Mouse (Mus musculus): ENCODE measurements around the gene Gm340. TPM values are rescaled to one million over a fixed set of nuclear protein-coding genes. Genes with fewer than 3 reads are reported as not detected.

Gene Gm340
- polyA plus RNA-seq, 1 experiment from 2014 or later = 2.3 TPM

DNA sequence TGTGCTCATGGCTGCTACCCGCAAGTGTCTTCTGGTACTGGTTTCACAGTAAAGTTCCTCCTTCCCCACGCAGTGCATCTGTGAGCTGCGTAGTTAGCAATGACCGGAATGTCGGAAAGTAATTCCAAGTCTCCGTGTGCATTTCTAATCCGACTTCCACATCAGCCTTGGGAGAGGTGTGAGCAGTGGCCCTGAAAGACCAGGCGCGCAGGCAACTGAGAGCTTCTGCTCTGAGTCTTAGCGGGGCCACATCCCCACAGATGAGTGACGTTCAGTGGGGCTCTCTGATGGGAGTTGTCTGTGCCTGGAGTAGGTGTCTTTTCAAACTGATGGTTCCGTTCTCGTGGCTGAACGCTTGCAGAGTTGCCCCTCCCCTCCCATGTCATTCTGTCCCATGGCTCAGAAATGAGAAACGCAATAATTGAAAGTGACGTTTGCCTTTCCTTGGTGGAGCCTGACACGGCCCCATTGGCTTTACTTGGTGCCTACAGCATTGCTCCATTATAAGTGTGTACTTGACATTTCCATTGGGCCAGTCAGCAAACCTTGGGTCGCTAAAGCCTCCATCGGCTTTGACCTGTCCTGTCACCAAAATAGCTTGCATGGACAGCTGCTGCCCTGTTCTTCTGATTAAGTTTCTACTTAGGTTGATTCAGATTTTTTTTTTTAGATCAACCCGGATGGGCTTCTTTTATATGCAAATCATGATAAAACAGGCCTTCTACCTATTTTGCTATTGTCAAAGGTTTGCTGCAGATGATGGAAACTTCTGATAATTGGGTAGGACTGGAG, 5.5 kb downstream of the Gm340 start:
- peak; percentile 22 for DNase-seq (ENCODE audit: low spot score)
- no peaks in the 10 kb centered on the region for H3K27me3 ChIP-seq (ENCODE audit: low read depth, poor library complexity, severe bottlenecking)
- H3K36me3 ChIP-seq = peaks cover 38% of the 10 kb centered on the region
- no peak overlapping the region for H3K4me3 ChIP-seq
- 93% methylated on average over 20 of the region's 20 CpGs for WGBS
- H3K9me3 ChIP-seq (replicated peaks) = no peaks in the 10 kb centered on the region
- no peak overlapping the region for H3K27ac ChIP-seq
- H3K4me1 ChIP-seq = no peaks in the 10 kb centered on the region

DNA sequence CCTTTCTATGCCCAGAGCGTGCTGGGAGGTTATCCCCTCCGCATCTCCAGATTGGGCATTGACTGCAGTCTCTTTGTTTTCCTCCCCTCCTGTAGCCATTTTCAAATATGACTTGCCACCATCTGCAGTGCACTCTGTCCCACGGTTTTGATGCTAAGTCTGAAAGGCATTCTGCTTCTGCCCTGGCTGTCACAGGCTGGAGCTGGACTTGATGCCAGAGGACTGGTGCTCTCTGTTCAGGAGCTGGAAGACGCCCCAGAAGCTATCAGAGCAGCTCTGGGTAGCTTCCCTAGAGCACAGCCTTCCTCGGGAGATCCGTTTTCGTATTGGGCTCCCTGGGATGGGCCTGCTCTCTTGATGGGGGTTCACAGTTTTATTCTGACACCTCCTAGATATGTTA, 6.9 kb downstream of the Gm340 start:
- Histone ChIP-seq H3K27me3 (ENCODE audit: low read depth, poor library complexity, severe bottlenecking) (no peaks in the 10 kb centered on the region), H3K4me1 (no peaks in the 10 kb centered on the region), H3K36me3 (peaks cover 24% of the 10 kb centered on the region), H3K27ac (no peak overlapping the region), H3K9me3 (replicated peaks) (no peaks in the 10 kb centered on the region), H3K4me3 (no peak overlapping the region)
- DNase-seq (ENCODE audit: low spot score) = no peak
- WGBS = 82% methylated on average over 7 of the region's 7 CpGs

DNA sequence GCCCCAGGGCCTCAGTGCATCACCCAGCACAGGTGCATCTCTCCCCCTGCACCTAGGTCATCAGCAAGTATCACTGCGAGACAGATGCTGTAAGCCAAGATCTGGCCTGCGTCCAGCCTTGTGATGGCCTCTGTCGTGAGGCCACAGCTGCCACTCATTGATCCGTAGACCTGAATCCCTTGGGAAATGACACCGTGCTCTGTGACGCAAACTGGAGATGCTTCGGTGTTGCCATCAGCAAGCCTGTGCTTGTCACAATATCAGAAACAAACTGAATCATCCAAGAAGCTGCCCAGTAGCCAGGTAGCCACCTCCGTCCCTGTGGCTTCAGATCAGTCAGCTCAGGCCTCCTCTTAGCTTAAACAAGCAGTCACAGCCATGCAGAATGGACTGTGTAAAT, 7.5 kb downstream of the Gm340 start:
- H3K27me3 ChIP-seq (ENCODE audit: low read depth, poor library complexity, severe bottlenecking) = no peaks in the 10 kb centered on the region
- H3K27ac ChIP-seq = no peak overlapping the region
- H3K36me3 ChIP-seq = peaks cover 18% of the 10 kb centered on the region
- DNase-seq (ENCODE audit: low spot score) = no peak
- no peaks in the 10 kb centered on the region for H3K4me1 ChIP-seq
- no peak overlapping the region for H3K4me3 ChIP-seq
- 92% methylated on average over 8 of the region's 8 CpGs for WGBS
- no peaks in the 10 kb centered on the region for H3K9me3 ChIP-seq (replicated peaks)

DNA sequence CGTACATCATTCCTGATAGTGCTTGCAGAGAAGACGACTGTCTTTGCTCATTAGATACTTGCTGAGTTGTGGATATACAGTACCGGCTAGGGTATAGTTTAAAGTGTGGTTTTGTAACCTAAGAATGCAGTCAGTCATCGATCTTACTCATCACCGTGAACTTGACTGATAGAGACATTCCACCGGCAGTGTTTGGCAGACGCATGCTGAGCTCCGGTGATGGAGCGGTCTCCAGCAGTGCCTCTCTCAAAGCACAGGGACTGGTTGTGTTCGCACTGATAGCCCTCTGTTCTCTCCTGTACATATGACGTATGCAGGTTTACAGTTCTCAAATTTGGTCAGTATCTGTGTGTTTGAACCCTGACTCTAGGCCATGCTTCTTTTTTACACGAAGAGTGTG, 9.6 kb downstream of the Gm340 start:
- H3K4me3 ChIP-seq = no peak overlapping the region
- H3K27me3 ChIP-seq (ENCODE audit: low read depth, poor library complexity, severe bottlenecking) = no peaks in the 10 kb centered on the region
- no peak for DNase-seq (ENCODE audit: low spot score)
- H3K36me3 ChIP-seq = no peaks in the 10 kb centered on the region
- H3K4me1 ChIP-seq = no peaks in the 10 kb centered on the region
- H3K9me3 ChIP-seq (replicated peaks) = no peaks in the 10 kb centered on the region
- WGBS = 85% methylated on average over 12 of the region's 12 CpGs
- no peak overlapping the region for H3K27ac ChIP-seq

DNA sequence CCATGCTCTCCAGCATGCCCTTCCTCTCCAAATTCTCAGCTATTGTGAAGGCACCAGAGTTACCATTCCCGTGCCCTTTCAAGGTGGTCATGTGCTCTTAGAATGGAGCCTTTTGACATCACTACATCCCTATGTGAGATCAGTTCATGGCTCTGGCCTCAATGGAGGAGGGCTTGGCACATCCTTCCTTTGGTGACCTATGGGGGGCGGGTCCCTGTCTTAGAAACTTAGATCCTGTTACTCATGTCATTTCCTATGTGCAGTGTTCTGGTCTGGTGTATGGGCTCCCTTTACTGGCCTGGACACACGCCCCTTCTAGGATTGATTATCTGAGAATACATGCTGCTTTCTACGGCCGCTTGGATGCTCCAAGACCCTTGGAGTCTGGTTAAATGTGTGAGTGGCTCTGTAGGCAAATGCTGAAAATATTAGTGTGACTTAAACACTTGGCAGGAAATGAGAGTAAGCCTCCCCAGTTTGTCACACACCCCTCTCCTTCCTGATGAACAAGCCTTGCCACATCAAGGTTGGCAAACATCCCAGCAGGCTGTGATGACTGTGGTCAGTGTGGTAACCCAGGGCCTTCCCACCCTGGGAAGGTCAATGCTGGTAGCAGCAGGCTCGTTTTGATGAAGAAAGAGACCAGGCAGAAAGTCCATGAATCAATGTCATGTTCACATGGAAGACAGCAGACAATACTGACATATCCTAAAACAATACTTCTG, 15.2 kb downstream of the Gm340 start:
- WGBS = 87% methylated on average over 6 of the region's 6 CpGs
- H3K4me3 ChIP-seq = no peak overlapping the region
- H3K4me1 ChIP-seq = peaks cover 9% of the 10 kb centered on the region
- H3K36me3 ChIP-seq = no peaks in the 10 kb centered on the region
- H3K27ac ChIP-seq = no peak overlapping the region
- no peaks in the 10 kb centered on the region for H3K9me3 ChIP-seq (replicated peaks)
- H3K27me3 ChIP-seq (ENCODE audit: low read depth, poor library complexity, severe bottlenecking) = 0 out of 2 replicates have a peak, but pooled peaks cover 7% of the 10 kb centered on the region
- no peak for DNase-seq (ENCODE audit: low spot score)

DNA sequence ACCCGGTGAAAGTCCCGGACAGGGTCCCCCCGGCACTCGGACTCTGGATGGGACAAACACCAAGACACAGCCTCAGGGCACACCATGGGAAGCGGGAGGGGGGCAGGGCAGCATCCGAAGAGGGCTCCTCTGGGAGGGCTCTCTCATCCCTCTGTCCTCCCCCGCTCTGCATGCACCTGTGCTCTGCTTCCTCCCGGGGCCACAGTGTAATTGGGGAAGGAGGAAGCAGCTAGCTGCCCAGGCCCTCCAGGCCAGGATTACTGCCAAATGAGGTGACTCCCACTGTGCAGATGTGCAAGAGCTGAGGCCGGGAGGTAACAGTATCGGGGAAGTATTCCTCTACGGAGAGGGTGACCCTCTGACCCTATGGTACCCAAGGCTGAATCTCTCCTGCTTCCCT, 18.5 kb downstream of the Gm340 start:
- H3K27ac ChIP-seq = no peak overlapping the region
- WGBS = 68% methylated on average over 11 of the region's 11 CpGs

DNA sequence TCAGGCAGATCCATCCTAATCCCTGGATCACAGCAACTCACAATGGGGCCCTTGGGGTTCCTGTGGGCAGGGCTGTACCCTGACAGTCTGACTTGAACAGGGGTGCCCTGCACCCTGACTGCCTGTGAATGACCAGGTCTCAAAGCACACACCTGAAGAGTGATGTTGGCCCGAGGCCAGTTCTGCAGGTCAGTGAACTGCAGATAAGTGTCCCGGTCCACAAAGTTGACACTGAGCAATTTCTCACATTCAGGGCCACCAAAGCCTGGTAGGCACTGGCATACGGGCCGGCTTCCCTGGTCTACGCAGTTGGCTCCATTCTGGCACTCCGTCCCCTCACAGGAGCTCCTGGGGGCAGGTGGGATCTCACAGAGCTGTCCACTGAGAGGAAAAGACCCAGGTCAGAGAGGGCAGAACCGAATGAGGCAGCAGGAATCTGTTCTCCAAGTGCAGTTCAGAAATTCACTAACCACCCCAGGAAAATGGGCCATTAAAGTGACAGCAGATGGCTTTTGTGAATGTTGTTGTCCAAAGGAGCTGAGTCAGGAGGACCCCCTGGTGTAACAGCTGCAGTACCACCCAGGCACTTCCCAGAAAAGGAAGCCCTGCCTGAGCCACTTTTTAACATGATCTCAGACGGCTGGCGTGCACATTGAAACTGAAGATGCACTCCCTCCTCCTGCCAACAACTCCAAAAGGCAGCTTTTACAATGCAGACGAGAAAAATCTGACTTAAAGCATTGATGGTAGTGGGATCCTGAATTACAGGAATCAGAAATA, 24.2 kb downstream of the Gm340 start:
- Histone ChIP-seq H3K4me1 (0 out of 2 replicates have a peak, but pooled peaks cover 7% of the 10 kb centered on the region), H3K9me3 (replicated peaks) (no peaks in the 10 kb centered on the region), H3K27ac (no peak overlapping the region), H3K27me3 (ENCODE audit: low read depth, poor library complexity, severe bottlenecking) (peaks cover 19% of the 10 kb centered on the region), H3K4me3 (no peak overlapping the region), H3K36me3 (no peaks in the 10 kb centered on the region)
- 83% methylated on average over 10 of the region's 10 CpGs for WGBS
- DNase-seq (ENCODE audit: low spot score) = no peak

More for the DNA sequence above, 18.5 kb downstream of the Gm340 start:
- no peak for DNase-seq (ENCODE audit: low spot score)
- no peaks in the 10 kb centered on the region for H3K36me3 ChIP-seq
- H3K4me1 ChIP-seq = peaks cover 9% of the 10 kb centered on the region
- H3K4me3 ChIP-seq = no peak overlapping the region
- H3K27me3 ChIP-seq (ENCODE audit: low read depth, poor library complexity, severe bottlenecking) = 0 out of 2 replicates have a peak, but pooled peaks cover 7% of the 10 kb centered on the region
- H3K9me3 ChIP-seq (replicated peaks) = no peaks in the 10 kb centered on the region

DNA sequence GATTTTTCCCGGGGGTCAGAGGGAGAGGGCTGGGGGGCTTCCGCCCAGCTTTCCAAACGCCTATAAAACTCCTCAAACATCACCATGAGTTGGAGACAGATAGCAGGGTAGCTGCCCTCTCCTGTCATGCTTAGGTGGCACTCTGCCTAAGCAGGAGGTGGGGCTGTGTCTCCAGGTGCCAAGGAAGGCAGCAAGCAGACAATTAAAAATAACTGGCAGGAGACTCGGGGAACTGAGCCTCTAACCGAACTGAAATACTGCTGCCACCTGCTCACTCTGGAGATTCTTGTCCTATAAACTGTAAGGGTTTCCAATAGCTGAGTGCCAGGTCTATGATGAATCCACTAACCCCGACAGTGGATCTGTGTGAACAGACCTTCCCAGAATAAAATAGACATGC, 29.5 kb downstream of the Gm340 start:
- Histone ChIP-seq H3K4me1 (peaks cover 49% of the 10 kb centered on the region), H3K36me3 (no peaks in the 10 kb centered on the region), H3K4me3 (no peak overlapping the region), H3K27ac (no peak overlapping the region), H3K9me3 (replicated peaks) (no peaks in the 10 kb centered on the region), H3K27me3 (ENCODE audit: low read depth, poor library complexity, severe bottlenecking) (peaks cover 54% of the 10 kb centered on the region)
- no peak for DNase-seq (ENCODE audit: low spot score)
- 83% methylated on average over 6 of the region's 6 CpGs for WGBS

DNA sequence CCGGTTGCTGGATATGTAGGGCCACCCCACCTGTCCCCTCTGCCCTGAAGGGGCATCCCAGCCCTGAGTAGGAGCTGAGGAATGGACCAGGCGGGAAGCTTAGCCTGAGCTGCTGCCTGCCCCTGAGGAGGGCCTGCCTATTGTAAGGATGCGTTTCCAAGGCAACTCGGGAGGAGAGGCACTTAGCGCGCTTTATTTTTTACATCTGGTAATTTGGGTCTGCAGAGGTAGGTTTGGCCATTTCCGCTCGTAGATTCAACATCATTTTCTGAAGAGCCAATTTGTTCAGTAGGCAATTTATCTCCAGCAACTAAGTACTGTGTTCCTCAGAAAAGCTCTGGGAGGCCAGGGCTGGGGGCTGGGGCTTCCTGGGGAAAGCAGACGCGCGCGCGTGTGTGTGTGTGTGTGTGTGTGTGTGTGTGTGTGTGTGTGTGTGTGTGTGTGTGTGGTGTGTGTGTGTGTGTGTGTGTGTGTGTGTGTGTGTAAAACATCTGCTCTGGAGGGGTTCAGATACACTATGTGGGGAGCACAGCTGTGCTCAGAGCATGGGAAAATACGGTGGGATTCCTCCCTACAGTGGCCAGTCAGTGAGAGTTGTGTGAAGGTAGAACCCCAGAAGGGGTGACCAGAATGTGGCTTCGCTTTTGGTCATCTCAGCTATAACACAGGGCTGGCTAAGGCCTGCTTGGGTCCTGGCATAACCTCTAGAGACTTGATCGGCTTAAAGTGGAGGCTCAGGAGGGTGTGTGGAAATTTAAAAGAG, 31.3 kb downstream of the Gm340 start:
- Histone ChIP-seq H3K4me1 (peaks cover 67% of the 10 kb centered on the region), H3K27me3 (ENCODE audit: low read depth, poor library complexity, severe bottlenecking) (peaks cover 68% of the 10 kb centered on the region), H3K9me3 (replicated peaks) (no peaks in the 10 kb centered on the region), H3K4me3 (peak overlapping the region; percentile 27; the same call in 1 of the 2 replicates), H3K27ac (peak overlapping the region; percentile 74), H3K36me3 (no peaks in the 10 kb centered on the region)
- 32% methylated on average over 16 of the region's 16 CpGs for WGBS
- peak; percentile 69 for DNase-seq (ENCODE audit: low spot score)

DNA sequence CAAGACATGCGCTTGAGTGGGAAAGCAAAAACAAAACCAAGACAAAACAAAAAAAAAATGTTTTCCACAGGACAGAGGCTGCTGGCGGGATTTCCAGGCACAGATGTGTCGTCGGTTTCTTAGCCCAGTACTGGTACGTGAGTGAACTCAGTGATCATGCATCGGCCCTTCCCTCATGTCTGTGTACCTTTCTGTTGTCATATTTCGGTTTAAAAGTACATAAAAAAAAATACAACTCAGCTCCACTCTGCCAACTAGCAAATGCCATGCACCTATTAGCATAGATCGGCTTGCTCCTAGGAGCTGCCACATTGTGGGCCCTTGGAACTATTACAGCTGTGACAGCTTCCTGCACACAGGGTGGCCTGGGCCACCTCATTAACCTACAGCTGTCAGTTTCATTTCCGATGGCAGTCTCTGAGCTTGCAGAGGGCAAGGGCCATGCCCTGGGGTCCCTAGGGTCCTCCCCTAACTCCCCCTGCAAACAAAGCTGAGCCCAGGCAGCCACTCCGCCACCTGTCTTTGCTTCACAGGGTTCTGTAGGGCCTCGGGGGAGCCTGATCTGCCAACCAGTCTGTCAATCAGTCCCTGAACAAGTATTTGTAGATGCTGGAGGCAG, 33.5 kb downstream of the Gm340 start:
- DNase-seq (ENCODE audit: low spot score) = peak; percentile 66
- H3K36me3 ChIP-seq = no peaks in the 10 kb centered on the region
- no peak overlapping the region for H3K4me3 ChIP-seq
- H3K27ac ChIP-seq = peak overlapping the region; percentile 37
- WGBS = 52% methylated on average over 11 of the region's 11 CpGs
- no peaks in the 10 kb centered on the region for H3K9me3 ChIP-seq (replicated peaks)
- H3K4me1 ChIP-seq = peaks cover 76% of the 10 kb centered on the region
- H3K27me3 ChIP-seq (ENCODE audit: low read depth, poor library complexity, severe bottlenecking) = peaks cover 74% of the 10 kb centered on the region

DNA sequence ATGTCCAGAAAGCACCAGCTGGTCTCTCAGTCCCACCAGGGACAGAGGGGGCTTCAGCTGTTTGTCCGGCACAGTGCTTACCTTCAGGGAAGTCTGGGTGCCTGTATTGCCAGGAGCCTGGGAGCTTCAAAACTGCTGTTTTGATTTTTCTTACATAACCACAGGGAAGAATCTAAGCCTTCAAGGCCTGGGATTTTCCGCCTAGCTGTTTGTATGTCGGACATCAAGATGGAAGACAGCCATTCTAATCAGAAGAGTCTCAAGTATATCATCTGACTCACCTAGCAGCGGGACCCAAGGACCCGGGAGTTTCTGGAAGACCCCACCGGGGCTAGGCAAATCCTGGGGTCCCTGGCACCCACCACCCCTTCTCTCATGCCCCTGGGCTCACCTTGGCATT, 34.1 kb downstream of the Gm340 start:
- H3K27me3 ChIP-seq (ENCODE audit: low read depth, poor library complexity, severe bottlenecking) = peaks cover 74% of the 10 kb centered on the region
- DNase-seq (ENCODE audit: low spot score) = no peak
- H3K4me1 ChIP-seq = peaks cover 76% of the 10 kb centered on the region
- WGBS = 82% methylated on average over 6 of the region's 6 CpGs
- H3K36me3 ChIP-seq = no peaks in the 10 kb centered on the region
- peak overlapping the region; percentile 37 for H3K27ac ChIP-seq
- no peaks in the 10 kb centered on the region for H3K9me3 ChIP-seq (replicated peaks)
- no peak overlapping the region for H3K4me3 ChIP-seq

DNA sequence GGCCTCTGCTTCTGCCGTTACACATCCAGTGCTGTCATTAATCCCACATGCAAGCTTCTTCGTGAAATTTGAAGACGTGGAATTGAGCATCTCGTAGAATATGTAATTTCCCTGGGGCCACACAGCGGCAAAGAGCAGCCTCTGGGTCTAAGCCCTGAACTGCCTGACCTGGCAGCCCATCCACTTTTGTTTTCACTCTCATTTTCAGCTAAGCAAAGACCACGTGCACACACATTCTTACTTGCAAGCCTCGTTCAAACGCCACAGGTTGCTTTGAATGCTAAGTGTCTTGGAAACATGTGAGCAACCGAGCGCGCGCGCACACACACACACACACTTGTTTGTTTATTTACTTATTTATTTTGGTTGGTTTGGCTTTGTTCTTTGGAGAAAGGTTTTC, 34.9 kb downstream of the Gm340 start:
- Histone ChIP-seq H3K27me3 (ENCODE audit: low read depth, poor library complexity, severe bottlenecking) (peaks cover 75% of the 10 kb centered on the region), H3K9me3 (replicated peaks) (no peaks in the 10 kb centered on the region), H3K4me1 (peaks cover 73% of the 10 kb centered on the region), H3K27ac (0 out of 2 replicates have a peak overlapping the region, but pooled peaks have one; percentile 37), H3K36me3 (no peaks in the 10 kb centered on the region), H3K4me3 (no peak overlapping the region)
- WGBS = 78% methylated on average over 13 of the region's 13 CpGs
- no peak for DNase-seq (ENCODE audit: low spot score)

Measured in limb, embryonic 10.5 days (tissue).